Mouse (Mus musculus) midbrain, embryonic 15.5 days (tissue): Measurements from ENCODE around the gene Gm49366. TPM values are rescaled to one million over a fixed set of nuclear protein-coding genes. Genes with fewer than 3 reads are reported as not detected.
"Not testable (repeated sequence)": the region's sequence is repeated elsewhere in the genome, so short reads cannot be mapped to it uniquely, and the experiment has no call there.

Experiments used
- ATAC-seq: fragments of 200-750 bp; cut with Nextera tagmentation; replicated peaks from 2 replicates; pipeline ENCODE4 v1.8.0; 2017; ENCODE audit warnings: moderate TSS enrichment
- H3K27ac ChIP-seq: fragments of 300-500 bp; sonication (generic); 2 replicates; pipeline ENCODE4 v1.5.1; 2015; ENCODE audit warnings: mild to moderate bottlenecking, inconsistent platforms
- H3K27me3 ChIP-seq: fragments of 300-500 bp; sonication (generic); replicated peaks from 2 replicates; pipeline ENCODE4 v1.6.1; 2015; ENCODE audit warnings: inconsistent platforms
- H3K36me3 ChIP-seq: fragments of 300-500 bp; sonication (generic); replicated peaks from 2 replicates; pipeline ENCODE4 v1.6.1; 2015; ENCODE audit warnings: inconsistent platforms
- H3K4me1 ChIP-seq: fragments of 300-500 bp; sonication (generic); 2 replicates; pipeline ENCODE4 v1.6.1; 2015; ENCODE audit warnings: inconsistent platforms
- H3K4me2 ChIP-seq: fragments of 300-500 bp; sonication (generic); 2 replicates; pipeline ENCODE4 v1.6.1; 2015; ENCODE audit warnings: inconsistent platforms, mild to moderate bottlenecking, moderate library complexity
- H3K4me3 ChIP-seq: fragments of 300-500 bp; sonication (generic); 2 replicates; pipeline ENCODE4 v1.5.1; 2015; ENCODE audit warnings: mild to moderate bottlenecking, inconsistent platforms
- H3K9ac ChIP-seq: fragments of 300-500 bp; sonication (generic); 2 replicates; pipeline ENCODE4 v1.6.1; 2015; ENCODE audit warnings: mild to moderate bottlenecking, inconsistent platforms
- H3K9me3 ChIP-seq: fragments of 300-500 bp; sonication (generic); 2 replicates; pipeline ENCODE4 v1.6.1; 2016; ENCODE audit warnings: inconsistent platforms
- WGBS: fragments of 180-500 bp; shearing (Covaris S2); methylation state at CpG from one replicate; pipeline ENCODE4 v1.1.7; 2015; ENCODE audit warnings: mixed read lengths; 5-methylcytosine and 5-hydroxymethylcytosine counted together
- polyA plus RNA-seq: library from polyadenylated mRNA; unstranded; fragments of >200 nt; fragmentation: Nextera tagmentation; extraction: Ambion mirVana; gene quantifications from 2 replicates; pipeline ENCODE4 v1.2.1, GENCODE M21; 2015

Gene Gm49366
- polyA plus RNA-seq, 1 experiment from 2014 or later = not detected

- no peak overlapping the region for H3K4me3 ChIP-seq
- ATAC-seq = no peak
- H3K9ac ChIP-seq = no peak overlapping the region
- no peaks in the 10 kb centered on the region for H3K27me3 ChIP-seq
- H3K4me2 ChIP-seq = peak overlapping the region; percentile 1; the same call in 1 of the 2 replicates
- peaks cover 24% of the 10 kb centered on the region for H3K4me1 ChIP-seq
- WGBS = 54% methylated on average over 6 of the region's 6 CpGs
- 0 out of 2 replicates have a peak overlapping the region, but pooled peaks have one; percentile 1 for H3K27ac ChIP-seq
- no peaks in the 10 kb centered on the region for H3K9me3 ChIP-seq
- no peaks in the 10 kb centered on the region for H3K36me3 ChIP-seq
Measured at GRCm38 (mm10) chr12:84013130-84013529, 25.6 kb upstream of the Gm49366 start.

- Histone ChIP-seq H3K4me2 (no peak overlapping the region), H3K9ac (no peak overlapping the region), H3K4me3 (no peak overlapping the region), H3K36me3 (no peaks in the 10 kb centered on the region), H3K27ac (no peak overlapping the region), H3K9me3 (no peaks in the 10 kb centered on the region), H3K27me3 (no peaks in the 10 kb centered on the region), H3K4me1 (peaks cover 20% of the 10 kb centered on the region)
- WGBS = 96% methylated on average over 7 of the region's 7 CpGs
- ATAC-seq = no peak
Measured at GRCm38 (mm10) chr12:84013701-84014100, 25.0 kb upstream of the Gm49366 start.

- H3K27me3 ChIP-seq, H3K36me3 ChIP-seq, H3K4me2 ChIP-seq, ATAC-seq, H3K27ac ChIP-seq, H3K4me1 ChIP-seq, H3K4me3 ChIP-seq, H3K9ac ChIP-seq, H3K9me3 ChIP-seq: not testable (repeated sequence)
- 59% methylated on average over 7 of the region's 7 CpGs for WGBS
Measured at GRCm38 (mm10) chr12:84020528-84020927, 18.2 kb upstream of the Gm49366 start.

DNA sequence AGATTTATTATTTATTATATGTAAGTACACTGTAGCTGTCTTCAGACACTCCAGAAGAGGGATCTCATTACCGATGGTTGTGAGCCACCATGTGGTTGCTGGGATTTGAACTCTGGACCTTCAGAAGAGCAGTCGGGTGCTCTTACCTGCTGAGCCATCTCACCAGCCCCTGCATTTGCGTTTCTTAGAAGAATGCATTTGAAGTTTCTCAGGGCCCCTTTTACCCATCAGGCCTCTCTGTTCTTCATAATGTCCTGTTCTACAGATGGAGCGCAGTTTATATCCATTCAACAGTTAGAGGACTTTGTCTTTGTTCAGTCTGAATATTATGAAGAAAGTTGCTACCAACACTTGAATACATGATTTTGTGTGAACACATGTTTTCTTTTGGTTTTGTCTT is 16.5 kb upstream of the Gm49366 start:
- not testable (repeated sequence) for H3K4me1 ChIP-seq, H3K9ac ChIP-seq, H3K36me3 ChIP-seq, H3K27me3 ChIP-seq, H3K4me2 ChIP-seq, ATAC-seq, H3K4me3 ChIP-seq, H3K9me3 ChIP-seq, H3K27ac ChIP-seq
- 88% methylated on average over 4 of the region's 4 CpGs for WGBS

DNA sequence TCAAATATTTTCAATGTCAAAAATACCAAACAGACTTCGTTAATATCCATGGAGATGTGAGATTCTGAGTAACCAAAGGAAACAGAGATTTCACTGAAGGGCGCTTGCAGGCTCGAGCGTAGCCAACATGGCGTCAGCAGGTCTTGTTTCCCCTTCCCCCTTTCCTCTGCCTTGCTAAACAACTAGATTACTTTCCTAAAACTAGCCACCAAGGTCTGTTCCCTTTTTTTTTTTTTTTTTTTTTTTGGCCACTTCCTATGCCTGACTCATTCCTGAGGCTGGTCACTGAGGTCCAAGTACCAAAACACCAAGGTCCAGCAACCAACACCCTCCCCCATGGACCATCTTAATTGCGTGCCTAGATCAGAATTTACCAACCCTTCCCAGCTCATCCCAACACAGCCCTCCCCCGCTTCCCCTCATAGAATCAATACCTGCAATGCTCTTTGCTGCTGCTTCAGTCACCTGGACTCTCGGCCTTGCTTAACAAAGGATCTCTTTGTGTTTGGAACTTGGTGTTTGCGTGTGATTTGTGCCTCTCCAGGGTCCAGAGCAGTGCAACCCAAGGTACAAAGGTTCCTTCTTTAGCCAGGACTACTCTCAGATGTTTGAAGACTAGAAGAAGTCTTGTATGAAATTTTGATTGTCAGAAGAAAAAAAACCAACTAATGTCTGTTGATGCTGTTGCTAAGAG is 15.5 kb upstream of the Gm49366 start:
- WGBS = 88% methylated on average over 9 of the region's 9 CpGs
- H3K9ac ChIP-seq = no peak overlapping the region
- no peak for ATAC-seq
- no peaks in the 10 kb centered on the region for H3K27me3 ChIP-seq
- H3K9me3 ChIP-seq = no peaks in the 10 kb centered on the region
- H3K4me1 ChIP-seq = no peaks in the 10 kb centered on the region
- no peaks in the 10 kb centered on the region for H3K36me3 ChIP-seq
- H3K4me2 ChIP-seq = no peak overlapping the region
- H3K4me3 ChIP-seq = no peak overlapping the region
- H3K27ac ChIP-seq = no peak overlapping the region

DNA sequence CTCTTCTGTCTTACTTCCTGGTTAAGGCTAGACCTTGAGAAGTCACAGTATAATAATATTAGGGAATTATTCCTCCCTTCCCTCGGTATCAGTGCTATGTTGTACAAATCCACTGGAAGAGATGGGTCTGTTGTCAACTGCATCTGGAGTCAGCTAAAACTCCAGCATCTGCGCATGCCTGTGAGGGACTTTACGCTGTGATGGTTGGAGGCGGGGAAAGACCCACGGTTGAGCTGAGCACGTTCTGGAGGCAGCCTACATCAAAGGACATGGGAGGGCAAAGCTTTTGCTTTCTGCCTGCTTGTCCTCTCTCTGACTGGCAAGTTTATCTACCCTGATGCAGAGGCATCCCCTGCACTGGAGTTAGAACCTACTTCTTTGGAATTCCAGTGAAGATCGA is 12.8 kb upstream of the Gm49366 start:
- H3K9ac ChIP-seq = no peak overlapping the region
- H3K9me3 ChIP-seq = no peaks in the 10 kb centered on the region
- no peak overlapping the region for H3K4me2 ChIP-seq
- no peaks in the 10 kb centered on the region for H3K36me3 ChIP-seq
- no peak for ATAC-seq
- no peak overlapping the region for H3K4me3 ChIP-seq
- H3K27me3 ChIP-seq = no peaks in the 10 kb centered on the region
- H3K27ac ChIP-seq = no peak overlapping the region
- WGBS = 85% methylated on average over 7 of the region's 7 CpGs
- no peaks in the 10 kb centered on the region for H3K4me1 ChIP-seq

GRCm38 (mm10) chr12:84028328-84028727 is 10.4 kb upstream of the Gm49366 start:
- ATAC-seq, H3K4me1 ChIP-seq: not testable (repeated sequence)
- 37% methylated on average over 3 of the region's 3 CpGs for WGBS

GRCm38 (mm10) chr12:84029043-84029442 is 9.7 kb upstream of the Gm49366 start:
- not testable (repeated sequence) for H3K4me1 ChIP-seq, H3K27me3 ChIP-seq, H3K4me2 ChIP-seq, H3K9ac ChIP-seq, H3K27ac ChIP-seq, H3K36me3 ChIP-seq, H3K9me3 ChIP-seq, ATAC-seq, H3K4me3 ChIP-seq
- WGBS = 95% methylated on average over 1 of the region's 1 CpGs

More at GRCm38 (mm10) chr12:84028328-84028727, 10.4 kb upstream of the Gm49366 start:
- not testable (repeated sequence) for H3K36me3 ChIP-seq, H3K9ac ChIP-seq, H3K4me2 ChIP-seq, H3K9me3 ChIP-seq, H3K4me3 ChIP-seq, H3K27ac ChIP-seq, H3K27me3 ChIP-seq

DNA sequence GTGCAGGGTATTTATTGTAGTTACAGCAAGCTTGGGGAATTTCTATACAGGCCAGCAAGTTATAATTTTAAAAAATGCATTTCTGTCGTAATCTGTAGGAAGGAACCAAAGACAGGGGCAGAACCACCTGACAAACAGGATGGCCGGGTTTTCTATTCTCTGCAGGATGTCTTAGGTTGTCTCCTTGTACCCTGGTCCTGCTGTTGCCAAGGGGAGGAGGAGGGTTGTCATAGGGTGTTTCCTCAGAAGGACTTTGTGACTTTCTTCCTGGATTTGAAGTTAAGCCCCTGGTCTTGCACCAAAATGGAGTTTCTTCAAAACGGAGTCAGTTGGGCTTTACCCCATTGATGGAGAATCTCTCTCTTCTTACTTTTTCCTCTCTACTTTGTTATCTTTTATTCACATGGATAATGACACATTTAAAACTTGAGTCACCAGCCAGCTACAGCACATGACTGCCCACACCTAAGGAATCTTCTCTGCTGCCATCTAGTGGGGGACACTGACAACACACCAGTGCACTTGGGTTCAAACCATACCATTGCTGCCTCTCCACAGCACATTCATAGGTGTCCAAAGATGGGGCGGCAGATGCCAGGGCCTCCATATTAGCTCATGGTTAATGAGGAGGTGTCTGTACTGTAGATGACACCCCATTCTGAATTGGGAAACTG is 7.9 kb upstream of the Gm49366 start:
- Histone ChIP-seq H3K27ac (no peak overlapping the region), H3K36me3 (no peaks in the 10 kb centered on the region), H3K4me3 (no peak overlapping the region), H3K9me3 (no peaks in the 10 kb centered on the region), H3K4me1 (no peaks in the 10 kb centered on the region), H3K27me3 (no peaks in the 10 kb centered on the region), H3K4me2 (no peak overlapping the region), H3K9ac (no peak overlapping the region)
- WGBS = 76% methylated on average over 4 of the region's 4 CpGs
- peak; percentile 69 for ATAC-seq

GRCm38 (mm10) chr12:84032854-84033253 is 5.9 kb upstream of the Gm49366 start:
- ATAC-seq = no peak
- Histone ChIP-seq H3K9ac (no peak overlapping the region), H3K36me3 (no peaks in the 10 kb centered on the region), H3K4me2 (no peak overlapping the region), H3K27ac (no peak overlapping the region), H3K9me3 (no peaks in the 10 kb centered on the region), H3K27me3 (0 out of 2 replicates have a peak, but pooled peaks cover 4% of the 10 kb centered on the region), H3K4me1 (no peaks in the 10 kb centered on the region), H3K4me3 (no peak overlapping the region)
- WGBS = 89% methylated on average over 4 of the region's 4 CpGs

DNA sequence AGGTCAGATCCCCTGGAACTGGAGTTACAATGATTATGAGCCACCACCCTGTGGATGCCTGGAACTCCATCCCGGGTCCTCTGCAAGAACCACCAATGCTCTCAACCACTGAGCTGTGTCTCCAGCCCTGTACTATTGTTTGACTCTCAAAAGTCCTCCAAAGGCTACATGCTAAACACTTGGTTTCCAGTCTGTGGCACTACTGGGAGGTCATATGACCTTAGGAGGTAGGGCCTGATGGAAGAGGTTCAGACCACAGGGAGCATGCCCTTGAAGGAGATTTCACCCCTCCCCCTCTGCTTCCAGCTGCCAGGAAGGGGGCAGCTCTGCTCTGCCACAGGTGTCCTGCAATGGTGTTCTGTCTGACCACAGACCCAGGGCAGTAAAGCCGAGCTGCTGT is 5.4 kb upstream of the Gm49366 start:
- WGBS = 79% methylated on average over 2 of the region's 2 CpGs
- not testable (repeated sequence) for H3K9ac ChIP-seq, H3K27ac ChIP-seq, H3K4me3 ChIP-seq, H3K27me3 ChIP-seq, H3K4me1 ChIP-seq, H3K9me3 ChIP-seq, H3K4me2 ChIP-seq, ATAC-seq, H3K36me3 ChIP-seq

- 0 out of 2 replicates have a peak, but pooled peaks cover 4% of the 10 kb centered on the region for H3K27me3 ChIP-seq
- ATAC-seq = no peak
- no peak overlapping the region for H3K9ac ChIP-seq
- H3K36me3 ChIP-seq = no peaks in the 10 kb centered on the region
- H3K4me3 ChIP-seq = no peak overlapping the region
- WGBS = 80% methylated on average over 4 of the region's 4 CpGs
- H3K27ac ChIP-seq = no peak overlapping the region
- H3K4me1 ChIP-seq = no peaks in the 10 kb centered on the region
- no peak overlapping the region for H3K4me2 ChIP-seq
- no peaks in the 10 kb centered on the region for H3K9me3 ChIP-seq
Measured at GRCm38 (mm10) chr12:84034108-84034507, 4.6 kb upstream of the Gm49366 start.

- H3K36me3 ChIP-seq, H3K27me3 ChIP-seq, H3K9me3 ChIP-seq, H3K4me1 ChIP-seq, H3K27ac ChIP-seq, ATAC-seq: not testable (repeated sequence)
- 7% methylated on average over 32 of the region's 32 CpGs for WGBS
- peak within 1 kb of the TSS; percentile 48 for H3K9ac ChIP-seq
- H3K4me3 ChIP-seq = peak within 1 kb of the TSS; percentile 45
- peak within 1 kb of the TSS; percentile 66 for H3K4me2 ChIP-seq
Measured at GRCm38 (mm10) chr12:84038241-84038640, 494 bp upstream of the Gm49366 start, which contains the start of gene Acot4. Acot4 (plus strand) TSS chr12:84038379.
